Mouse (Mus musculus): Measurements from ENCODE around the gene Adcyap1r1.

- TF ChIP-seq TAL1 (IDR thresholded peaks at IDR 0.05; ENCODE audit: low read length) (no peak), GATA1 (IDR thresholded peaks at IDR 0.05; ENCODE audit: low read length) (no peak)
Measured at GRCm38 (mm10) chr6:55470691-55471090, 18.9 kb downstream of the Adcyap1r1 start.
